Mouse (Mus musculus) gastrocnemius, adult 2 months (tissue): ENCODE data around the gene Chd4. TPM values are rescaled to one million over a fixed set of nuclear protein-coding genes. Genes with fewer than 3 reads are reported as not detected.
"Not testable (repeated sequence)": the region's sequence is repeated elsewhere in the genome, so short reads cannot be mapped to it uniquely, and the experiment has no call there.

Source experiments
- DNase-seq: peaks from one replicate; pipeline ENCODE4 v3.0.0; 2022
- H3K27ac ChIP-seq: fragments of 200-600 bp; 2 replicates; pipeline ENCODE4 v1.8.1; 2022; ENCODE audit warnings: mild to moderate bottlenecking
- H3K4me3 ChIP-seq: fragments of 200-600 bp; 2 replicates; pipeline ENCODE4 v1.8.1; 2022; ENCODE audit warnings: mild to moderate bottlenecking, moderate library complexity
- CTCF ChIP-seq: fragments of 200-600 bp; IDR thresholded peaks from 2 replicates; pipeline ENCODE4 v1.8.1; 2022; ENCODE audit warnings: antibody characterized with exemption, mild to moderate bottlenecking, moderate library complexity
- intact Hi-C: fragments of 180-260 bp; cut with DNase I; formaldehyde crosslinking; loops from one replicate; pipeline ENCODE4 v1.15.1; 2025
- total RNA-seq, 2 experiments: library from RNA; stranded (reverse); gene quantifications; 2 replicates each; pipeline ENCODE4 v1.2.3; 2021

The Chd4 gene
- total RNA-seq, 2 experiments from 2014 or later: 68.8 to 71.2 TPM

DNA sequence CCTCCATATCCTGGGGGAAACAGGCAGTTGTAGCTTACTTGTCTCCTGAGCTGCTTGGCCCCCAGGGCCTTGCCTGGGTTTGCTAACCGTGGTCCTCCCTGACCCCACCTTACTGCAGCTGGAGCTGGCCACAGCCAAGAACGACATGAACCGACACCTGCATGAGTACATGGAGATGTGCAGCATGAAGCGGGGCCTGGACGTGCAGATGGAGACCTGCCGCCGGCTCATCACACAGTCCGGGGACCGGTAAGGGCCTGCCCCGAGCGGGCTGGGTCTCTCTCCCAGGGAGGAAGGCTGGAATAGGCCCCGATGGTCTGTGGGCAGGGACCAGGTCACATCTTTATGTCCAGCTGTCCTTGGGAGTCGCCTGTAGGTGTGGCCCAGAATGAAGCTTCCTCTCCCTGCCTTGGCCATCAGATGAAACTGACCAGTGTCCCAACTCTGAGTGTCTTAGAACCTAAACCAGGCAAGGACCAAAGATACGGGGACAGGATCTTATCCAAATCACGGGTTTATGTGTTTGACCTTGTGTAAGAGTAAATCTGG lies 63.2 kb downstream of the Chd4 start:
- Histone ChIP-seq H3K27ac (no peak overlapping the region), H3K4me3 (no peak overlapping the region)
- intact Hi-C loops: no loop called here
- no peak for DNase-seq
- no peak for TF ChIP-seq CTCF

GRCm38 (mm10) chr6:125159773-125160557 lies 64.2 kb downstream of the Chd4 start:
- DNase-seq: no peak
- Histone ChIP-seq H3K4me3 (no peak overlapping the region), H3K27ac (peak overlapping the region; percentile 99)
- intact Hi-C loops: no loop called here
- TF ChIP-seq CTCF: no peak

GRCm38 (mm10) chr6:125160558-125160853 lies 64.7 kb downstream of the Chd4 start:
- peak overlapping the region; percentile 99 for H3K27ac ChIP-seq
- peak; percentile 64 for DNase-seq
- intact Hi-C loops: no loop called here
- H3K4me3 ChIP-seq: no peak overlapping the region
- no peak for TF ChIP-seq CTCF

DNA sequence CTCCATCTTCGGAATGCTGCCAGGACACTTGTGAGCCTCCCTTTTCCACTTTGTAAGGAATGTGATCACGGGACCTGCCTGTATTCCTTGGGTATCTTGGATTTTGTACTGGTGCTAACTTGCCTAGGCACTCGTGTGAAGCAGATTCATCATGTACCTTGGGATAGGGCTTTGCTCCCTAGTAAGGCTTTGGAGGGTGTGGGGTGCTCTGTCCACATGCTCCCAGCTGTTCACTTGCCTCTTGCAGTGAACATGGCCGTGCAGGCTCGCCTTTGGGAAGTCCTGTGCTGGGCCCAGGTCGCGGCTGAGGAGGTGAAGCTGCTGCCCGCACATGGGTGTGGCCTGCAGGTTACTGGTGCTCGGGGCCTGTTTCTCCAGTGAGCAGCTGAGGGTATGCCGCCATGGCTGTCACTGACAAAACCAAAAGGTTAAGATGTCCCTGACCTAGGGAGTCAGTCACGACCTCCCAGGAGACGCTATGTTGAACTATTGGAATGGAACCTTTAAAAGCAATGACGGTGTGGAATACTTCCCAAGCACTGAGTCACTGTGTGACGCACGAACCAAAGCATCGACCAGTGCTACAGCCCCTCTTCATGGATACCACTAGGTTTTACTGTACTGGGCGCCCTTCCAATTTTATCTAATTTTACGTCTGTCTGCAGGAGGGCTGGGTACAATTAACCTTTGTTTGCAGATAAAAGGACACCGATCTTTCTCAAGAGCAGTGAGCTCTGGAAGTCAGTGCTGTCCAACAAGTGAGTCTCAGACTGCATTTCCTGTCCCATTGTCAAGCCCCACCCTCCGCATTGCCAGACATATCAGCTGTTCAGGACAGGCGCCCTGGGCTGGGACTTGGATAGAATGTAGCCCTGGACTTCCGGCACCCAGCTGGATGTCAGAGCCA lies 65.3 kb downstream of the Chd4 start:
- peak; percentile 86 for DNase-seq
- peak overlapping the region; percentile 99 for H3K27ac ChIP-seq
- no peak for TF ChIP-seq CTCF
- intact Hi-C loops: no loop called here
- H3K4me3 ChIP-seq: peak overlapping the region; percentile 77

DNA sequence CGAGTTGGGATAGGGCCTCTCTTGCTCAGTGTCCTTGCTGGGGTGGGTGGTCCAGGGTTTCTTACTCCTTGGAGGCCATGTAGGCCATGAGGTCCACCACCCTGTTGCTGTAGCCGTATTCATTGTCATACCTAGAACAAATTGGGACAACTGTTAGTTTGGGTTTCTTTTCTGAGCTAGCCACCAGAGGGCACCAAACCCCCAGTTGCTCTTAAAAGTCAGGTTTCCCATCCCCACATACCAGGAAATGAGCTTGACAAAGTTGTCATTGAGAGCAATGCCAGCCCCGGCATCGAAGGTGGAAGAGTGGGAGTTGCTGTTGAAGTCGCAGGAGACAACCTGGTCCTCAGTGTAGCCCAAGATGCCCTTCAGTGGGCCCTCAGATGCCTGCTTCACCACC lies 66.2 kb downstream of the Chd4 start:
- peak overlapping the region; percentile 99 for H3K27ac ChIP-seq
- intact Hi-C loops: not testable (repeated sequence)
- TF ChIP-seq CTCF: peak; percentile 65
- peak overlapping the region; percentile 77 for H3K4me3 ChIP-seq
- DNase-seq: peak; percentile 73

DNA sequence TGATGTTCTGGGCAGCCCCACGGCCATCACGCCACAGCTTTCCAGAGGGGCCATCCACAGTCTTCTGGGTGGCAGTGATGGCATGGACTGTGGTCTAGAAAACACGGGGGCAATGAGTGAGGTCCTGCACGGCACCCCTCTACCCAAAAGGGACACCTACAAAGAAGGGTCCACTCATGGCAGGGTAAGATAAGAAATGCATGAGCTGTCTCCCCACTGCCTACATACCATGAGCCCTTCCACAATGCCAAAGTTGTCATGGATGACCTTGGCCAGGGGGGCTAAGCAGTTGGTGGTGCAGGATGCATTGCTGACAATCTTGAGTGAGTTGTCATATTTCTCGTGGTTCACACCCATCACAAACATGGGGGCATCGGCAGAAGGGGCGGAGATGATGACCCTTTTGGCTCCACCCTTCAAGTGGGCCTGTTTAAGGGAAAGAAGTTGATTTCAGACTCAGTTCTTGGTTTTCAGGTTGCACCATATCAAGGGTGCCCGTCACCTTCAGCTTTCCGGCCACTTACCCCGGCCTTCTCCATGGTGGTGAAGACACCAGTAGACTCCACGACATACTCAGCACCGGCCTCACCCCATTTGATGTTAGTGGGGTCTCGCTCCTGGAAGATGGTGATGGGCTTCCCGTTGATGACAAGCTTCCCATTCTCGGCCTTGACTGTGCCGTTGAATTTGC lies 67.0 kb downstream of the Chd4 start:
- H3K4me3 ChIP-seq: peak overlapping the region; percentile 77
- DNase-seq: peak; percentile 11
- peak overlapping the region; percentile 99 for H3K27ac ChIP-seq
- intact Hi-C loops: not testable (repeated sequence)

DNA sequence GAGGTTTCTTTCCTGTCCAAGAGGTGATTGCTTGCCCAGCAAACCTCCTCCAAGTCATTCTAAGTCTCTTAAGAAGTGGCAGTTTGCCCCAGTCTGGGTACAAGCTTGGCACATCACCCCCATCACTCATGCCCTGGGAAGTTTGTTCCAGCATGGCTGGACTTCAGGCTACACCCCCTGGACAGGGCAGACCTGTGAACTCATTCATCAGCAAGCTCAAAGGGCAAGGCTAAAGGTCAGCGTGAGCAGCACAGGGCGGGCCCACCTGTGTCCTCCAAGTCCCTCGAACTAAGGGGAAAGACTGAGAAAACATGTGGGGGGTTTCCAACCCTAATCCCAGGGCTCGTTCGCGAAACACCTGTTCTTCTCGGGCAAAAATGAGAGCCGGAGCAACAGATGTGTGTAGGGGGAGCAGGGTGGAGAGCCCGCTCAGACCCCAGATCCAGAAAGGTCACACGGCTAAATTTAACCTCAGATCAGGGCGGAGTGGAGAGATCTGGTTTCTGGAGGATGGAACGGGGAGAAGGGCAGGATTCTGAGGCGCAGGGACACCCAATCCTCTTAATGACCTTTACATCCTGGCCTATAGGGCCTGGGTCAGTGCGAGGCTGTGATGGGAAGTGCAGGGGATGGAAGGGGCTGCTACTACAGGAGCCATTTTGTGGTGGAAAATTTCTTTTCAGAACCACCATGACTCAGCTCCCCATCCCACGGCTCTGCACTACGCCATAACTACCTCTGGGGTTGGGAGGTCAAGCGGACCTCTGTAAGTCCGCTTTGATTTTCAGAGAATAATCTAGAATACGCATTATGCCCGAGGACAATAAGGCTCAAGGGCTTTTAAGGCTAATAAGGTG lies 68.2 kb downstream of the Chd4 start:
- intact Hi-C loops: no loop called here
- Histone ChIP-seq H3K27ac (peak overlapping the region; percentile 99), H3K4me3 (peak overlapping the region; percentile 77)
- DNase-seq: peak; percentile 82
- TF ChIP-seq CTCF: no peak

GRCm38 (mm10) chr6:125164672-125165327 lies 69.0 kb downstream of the Chd4 start:
- Histone ChIP-seq H3K27ac (peak overlapping the region; percentile 99), H3K4me3 (peak overlapping the region; percentile 77)
- intact Hi-C loops: no loop called here
- DNase-seq: peak; percentile 84
- TF ChIP-seq CTCF: no peak

DNA sequence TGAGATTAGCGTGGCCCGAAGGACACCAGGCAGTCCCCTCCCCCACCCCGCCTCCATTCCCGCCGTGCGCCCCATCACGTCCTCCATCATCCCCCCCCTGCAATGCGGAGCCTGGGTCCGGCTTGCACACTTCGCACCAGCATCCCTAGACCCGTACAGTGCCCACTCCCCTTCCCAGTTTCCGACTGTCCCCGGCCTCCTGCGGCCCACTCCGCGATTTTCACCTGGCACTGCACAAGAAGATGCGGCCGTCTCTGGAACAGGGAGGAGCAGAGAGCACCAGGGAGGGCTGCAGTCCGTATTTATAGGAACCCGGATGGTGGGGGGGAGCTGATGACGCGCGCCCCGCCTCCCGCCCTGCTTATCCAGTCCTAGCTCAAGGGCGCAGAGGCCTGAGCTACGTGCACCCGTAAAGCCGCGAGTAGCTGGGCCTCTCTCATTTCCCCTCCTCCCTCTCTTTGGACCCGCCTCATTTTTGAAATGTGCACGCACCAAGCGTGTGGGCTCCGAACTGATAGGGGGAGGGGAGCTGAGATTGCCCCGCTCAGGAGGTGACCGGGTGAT lies 69.6 kb downstream of the Chd4 start:
- intact Hi-C loops: no loop called here

GRCm38 (mm10) chr6:125166051-125166751 lies 70.4 kb downstream of the Chd4 start, which contains the start of gene Gapdh:
Gene Gapdh (minus strand): TSS chr6:125166467.
- peak; percentile 96 for DNase-seq
- H3K27ac ChIP-seq: peak within 1 kb of the TSS; percentile 99
- no peak for TF ChIP-seq CTCF
- H3K4me3 ChIP-seq: peak within 1 kb of the TSS; percentile 77
- intact Hi-C loops: loop anchor here (2.0 kb wide), 1 partner anchor 17 kb away; no protein-coding TSS in a partner anchor

More for the DNA sequence above, 69.6 kb downstream of the Chd4 start:
- DNase-seq: peak; percentile 98
- H3K4me3 ChIP-seq: peak overlapping the region; percentile 77
- no peak for TF ChIP-seq CTCF
- H3K27ac ChIP-seq: peak overlapping the region; percentile 99
